Mouse (Mus musculus): ENCODE data around the gene Dtnb. TPM values are rescaled to one million over a fixed set of nuclear protein-coding genes. Genes with fewer than 3 reads are reported as not detected.
"Not testable (repeated sequence)": the region's sequence is repeated elsewhere in the genome, so short reads cannot be mapped to it uniquely, and the experiment has no call there.

The Dtnb gene
- polyA plus RNA-seq (2012; ENCODE audit: insufficient read depth, low replicate concordance), result 53.8 and 57.1 TPM in 2 replicates

GRCm38 (mm10) chr12:3571787-3572580 is at the start of gene Dtnb:
TSS of gene Dtnb (plus strand) at chr12:3572381.
- Histone ChIP-seq H3K27me3 (replicated peaks) (no peaks in the 10 kb centered on the region), H3K4me3 (replicated peaks) (peak within 1 kb of the TSS; percentile 97), H3K9me3 (no peaks in the 10 kb centered on the region), H3K36me3 (replicated peaks; ENCODE audit: low read length) (no peaks in the 10 kb centered on the region), H3K4me1 (peaks cover 30% of the 10 kb centered on the region)
- TF ChIP-seq GATA1 (IDR thresholded peaks at IDR 0.05; ENCODE audit: borderline replicate concordance, low read length), result no peak
- TF ChIP-seq FLI1 (IDR thresholded peaks at IDR 0.05; ENCODE audit: low read length), result no peak

GRCm38 (mm10) chr12:3525536-3525935 is 46.6 kb upstream of the Dtnb start:
- H3K4me1 ChIP-seq, result peaks cover 2% of the 10 kb centered on the region; the same call in 1 of the 2 replicates
- no peak overlapping the region for H3K4me3 ChIP-seq (replicated peaks)
- H3K36me3 ChIP-seq (replicated peaks; ENCODE audit: low read length), result no peaks in the 10 kb centered on the region
- H3K9me3 ChIP-seq, result peaks cover 19% of the 10 kb centered on the region
- H3K27me3 ChIP-seq (replicated peaks), result no peaks in the 10 kb centered on the region
- TF ChIP-seq FLI1 (IDR thresholded peaks at IDR 0.05; ENCODE audit: low read length) (no peak), GATA1 (IDR thresholded peaks at IDR 0.05; ENCODE audit: borderline replicate concordance, low read length) (no peak)

DNA sequence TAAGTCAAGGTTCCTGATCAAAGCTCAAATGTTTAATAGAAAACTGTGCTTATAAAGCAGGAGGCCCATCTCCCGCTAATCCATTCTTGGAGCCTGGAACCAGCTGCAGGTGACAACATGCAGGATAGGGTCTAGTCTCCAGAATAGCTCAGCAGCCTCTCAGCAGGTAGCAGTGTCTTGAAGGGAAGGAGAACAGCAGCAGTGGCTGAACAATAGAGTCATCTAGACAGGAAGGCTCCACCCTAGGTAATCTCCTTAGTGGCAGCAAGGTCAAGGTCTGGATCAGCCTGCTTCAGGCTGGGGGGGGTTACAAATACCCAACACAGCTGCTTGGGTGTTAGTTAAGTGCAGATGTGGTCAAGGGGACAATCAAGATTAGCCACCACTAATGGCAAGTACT is 36.7 kb upstream of the Dtnb start:
- H3K4me3 ChIP-seq (replicated peaks); H3K4me1 ChIP-seq; H3K36me3 ChIP-seq (replicated peaks; ENCODE audit: low read length); H3K27me3 ChIP-seq (replicated peaks); H3K9me3 ChIP-seq: not testable (repeated sequence)

DNA sequence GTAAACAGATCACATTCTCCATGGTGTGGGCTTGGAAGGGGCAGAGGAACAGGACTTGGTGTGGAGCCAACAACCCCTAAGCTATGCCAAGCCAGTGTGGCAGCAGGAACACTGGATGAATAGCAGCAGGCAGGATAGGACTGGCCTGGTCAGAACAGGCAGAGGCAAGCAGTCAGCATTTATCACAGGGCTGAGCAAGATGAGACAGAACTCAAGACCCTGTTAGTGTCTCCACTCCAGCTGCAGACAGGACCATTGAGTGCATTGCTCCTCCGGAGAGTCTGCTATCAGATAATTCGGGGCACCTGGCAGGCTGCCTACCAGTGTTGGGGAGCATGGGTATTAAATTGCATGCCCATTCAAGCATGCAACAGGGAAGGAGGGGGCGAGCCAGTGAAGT is 34.6 kb upstream of the Dtnb start:
- TF ChIP-seq GATA1 (IDR thresholded peaks at IDR 0.05; ENCODE audit: borderline replicate concordance, low read length) (no peak), FLI1 (IDR thresholded peaks at IDR 0.05; ENCODE audit: low read length) (no peak)
- Histone ChIP-seq H3K36me3 (replicated peaks; ENCODE audit: low read length) (no peaks in the 10 kb centered on the region), H3K4me3 (replicated peaks) (no peak overlapping the region), H3K4me1 (peaks cover 3% of the 10 kb centered on the region; the same call in 1 of the 2 replicates), H3K9me3 (0 out of 2 replicates have a peak, but pooled peaks cover 5% of the 10 kb centered on the region), H3K27me3 (replicated peaks) (peaks cover 2% of the 10 kb centered on the region)

DNA sequence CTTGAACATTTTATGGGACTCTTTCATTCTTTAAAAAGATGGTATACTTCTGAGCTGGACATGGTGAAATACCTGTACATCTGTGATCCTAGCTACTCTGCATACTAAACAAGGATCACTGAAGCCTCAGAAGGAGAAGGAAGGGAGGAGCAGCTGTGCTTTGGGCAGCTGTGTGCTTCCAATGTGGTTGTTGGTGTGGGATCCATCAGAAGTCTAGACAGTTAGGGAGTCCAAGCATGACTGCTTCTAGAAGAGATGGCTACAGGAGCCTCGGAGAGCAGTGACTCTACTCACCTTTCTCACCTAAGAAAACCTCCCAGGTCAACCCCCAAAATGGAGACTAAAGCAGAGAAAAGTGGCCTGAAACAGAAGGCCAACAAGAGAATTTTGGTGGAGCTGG is 34.1 kb upstream of the Dtnb start:
- peaks cover 3% of the 10 kb centered on the region; the same call in 1 of the 2 replicates for H3K4me1 ChIP-seq
- no peak for TF ChIP-seq GATA1 (IDR thresholded peaks at IDR 0.05; ENCODE audit: borderline replicate concordance, low read length)
- no peak for TF ChIP-seq FLI1 (IDR thresholded peaks at IDR 0.05; ENCODE audit: low read length)
- 0 out of 2 replicates have a peak, but pooled peaks cover 5% of the 10 kb centered on the region for H3K9me3 ChIP-seq
- peaks cover 2% of the 10 kb centered on the region for H3K27me3 ChIP-seq (replicated peaks)
- H3K36me3 ChIP-seq (replicated peaks; ENCODE audit: low read length), result no peaks in the 10 kb centered on the region
- H3K4me3 ChIP-seq (replicated peaks), result no peak overlapping the region

DNA sequence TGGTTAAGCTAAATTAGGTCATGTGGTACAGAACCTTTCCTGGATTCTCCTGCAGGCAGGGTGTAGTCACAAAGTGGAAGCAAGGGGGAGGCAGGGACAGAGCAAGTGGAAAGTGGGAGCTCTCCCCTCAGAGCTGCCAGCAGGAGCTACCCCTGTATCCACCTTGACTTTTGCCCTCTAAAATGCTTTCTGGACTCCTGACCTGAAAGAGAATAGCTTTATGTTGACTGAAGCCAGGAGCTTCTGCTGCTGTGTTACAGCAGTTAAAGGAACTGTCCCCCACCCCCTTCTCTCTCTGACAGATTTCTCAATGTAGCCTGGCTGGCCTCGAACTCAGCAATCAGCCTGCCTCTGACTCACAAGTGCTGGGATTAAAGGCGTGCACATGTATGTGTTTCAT is 32.6 kb upstream of the Dtnb start:
- Histone ChIP-seq H3K36me3 (replicated peaks; ENCODE audit: low read length) (no peaks in the 10 kb centered on the region), H3K4me1 (peaks cover 6% of the 10 kb centered on the region; the same call in 1 of the 2 replicates), H3K9me3 (0 out of 2 replicates have a peak, but pooled peaks cover 5% of the 10 kb centered on the region), H3K27me3 (replicated peaks) (peaks cover 2% of the 10 kb centered on the region), H3K4me3 (replicated peaks) (no peak overlapping the region)
- TF ChIP-seq FLI1 (IDR thresholded peaks at IDR 0.05; ENCODE audit: low read length), result no peak
- no peak for TF ChIP-seq GATA1 (IDR thresholded peaks at IDR 0.05; ENCODE audit: borderline replicate concordance, low read length)

GRCm38 (mm10) chr12:3540871-3541270 is 31.3 kb upstream of the Dtnb start:
- no peak for TF ChIP-seq GATA1 (IDR thresholded peaks at IDR 0.05; ENCODE audit: borderline replicate concordance, low read length)
- TF ChIP-seq FLI1 (IDR thresholded peaks at IDR 0.05; ENCODE audit: low read length), result no peak
- H3K9me3 ChIP-seq, result no peaks in the 10 kb centered on the region
- H3K4me1 ChIP-seq, result peaks cover 13% of the 10 kb centered on the region
- H3K27me3 ChIP-seq (replicated peaks), result peaks cover 2% of the 10 kb centered on the region
- no peak overlapping the region for H3K4me3 ChIP-seq (replicated peaks)
- no peaks in the 10 kb centered on the region for H3K36me3 ChIP-seq (replicated peaks; ENCODE audit: low read length)

DNA sequence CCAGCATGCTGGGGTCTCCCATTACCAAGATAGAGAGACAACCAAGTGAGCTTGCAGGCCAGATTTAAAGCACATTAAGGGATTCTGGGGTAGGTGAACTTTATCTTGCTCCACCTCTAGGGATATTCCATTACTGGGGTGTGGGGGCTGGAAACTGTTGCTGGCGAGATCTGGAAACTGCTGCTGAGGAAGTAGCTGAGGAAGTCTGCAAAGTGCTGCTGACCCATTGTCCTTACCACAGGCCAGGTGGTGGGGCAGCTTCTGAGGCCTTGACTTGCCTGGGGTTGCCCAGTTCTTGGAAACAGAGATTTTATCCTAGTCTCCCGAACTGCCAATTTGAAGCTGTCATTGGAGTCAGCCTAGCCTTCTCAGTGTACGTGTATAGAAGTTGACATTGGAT is 26.7 kb upstream of the Dtnb start:
- Histone ChIP-seq H3K4me3 (replicated peaks) (no peak overlapping the region), H3K9me3 (no peaks in the 10 kb centered on the region), H3K27me3 (replicated peaks) (no peaks in the 10 kb centered on the region), H3K36me3 (replicated peaks; ENCODE audit: low read length) (no peaks in the 10 kb centered on the region), H3K4me1 (peaks cover 42% of the 10 kb centered on the region)
- TF ChIP-seq FLI1 (IDR thresholded peaks at IDR 0.05; ENCODE audit: low read length) (no peak), GATA1 (IDR thresholded peaks at IDR 0.05; ENCODE audit: borderline replicate concordance, low read length) (no peak)

DNA sequence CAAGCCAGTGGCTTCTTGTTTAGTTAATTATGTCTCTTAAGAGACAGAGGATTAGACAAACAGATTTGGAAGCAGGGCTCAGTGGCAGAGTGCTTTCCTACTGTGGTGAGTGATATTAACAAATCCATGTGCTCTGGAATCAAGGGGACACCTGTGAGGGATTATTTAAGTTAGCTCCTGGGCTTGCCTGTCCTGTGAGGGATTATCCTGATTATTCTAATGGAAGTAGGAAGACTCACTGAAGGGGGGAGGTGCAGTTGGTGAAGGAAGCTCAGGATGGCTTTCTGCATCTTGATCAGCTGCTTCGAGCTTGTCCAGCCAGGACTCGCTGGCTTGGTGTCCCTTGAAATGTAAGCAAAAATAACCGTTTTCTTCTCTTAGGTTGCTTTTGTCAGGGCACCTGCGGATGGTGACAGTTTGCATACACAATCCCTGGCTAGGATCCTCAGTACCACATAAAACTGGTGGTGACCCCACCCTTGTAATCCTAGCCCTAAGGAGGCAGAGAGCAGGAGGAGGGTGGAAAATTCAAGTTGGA is 26.0 kb upstream of the Dtnb start:
- Histone ChIP-seq H3K4me1 (peaks cover 45% of the 10 kb centered on the region), H3K4me3 (replicated peaks) (no peak overlapping the region), H3K36me3 (replicated peaks; ENCODE audit: low read length) (no peaks in the 10 kb centered on the region), H3K27me3 (replicated peaks) (no peaks in the 10 kb centered on the region), H3K9me3 (no peaks in the 10 kb centered on the region)
- TF ChIP-seq FLI1 (IDR thresholded peaks at IDR 0.05; ENCODE audit: low read length) (no peak), GATA1 (IDR thresholded peaks at IDR 0.05; ENCODE audit: borderline replicate concordance, low read length) (no peak)

DNA sequence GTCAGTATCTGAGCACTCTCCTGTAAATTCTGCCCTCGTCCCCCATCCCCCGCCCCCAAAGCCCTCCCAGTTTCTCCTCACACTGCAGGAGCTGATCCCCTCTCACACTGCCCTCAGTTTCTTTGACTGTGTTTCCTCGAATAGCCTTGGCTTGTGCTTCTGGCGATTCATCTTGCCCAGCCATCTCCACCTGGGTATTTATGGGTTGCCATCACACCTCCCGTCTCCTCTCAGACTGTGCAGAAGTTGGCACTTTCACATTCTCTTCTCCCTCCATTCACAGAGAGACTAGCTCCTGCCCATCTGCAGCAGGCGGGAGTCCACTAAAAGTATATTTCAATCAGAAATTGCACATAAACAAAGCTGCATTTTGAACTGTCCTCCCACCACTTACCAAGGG is 25.4 kb upstream of the Dtnb start:
- H3K27me3 ChIP-seq (replicated peaks), result no peaks in the 10 kb centered on the region
- no peaks in the 10 kb centered on the region for H3K9me3 ChIP-seq
- no peak for TF ChIP-seq FLI1 (IDR thresholded peaks at IDR 0.05; ENCODE audit: low read length)
- H3K4me1 ChIP-seq, result peaks cover 45% of the 10 kb centered on the region
- H3K36me3 ChIP-seq (replicated peaks; ENCODE audit: low read length), result no peaks in the 10 kb centered on the region
- H3K4me3 ChIP-seq (replicated peaks), result no peak overlapping the region

Measured in megakaryocyte, embryonic 14.5 days (primary cell).